Mouse (Mus musculus): ENCODE measurements at regions not wholly inside any gene's neighbourhood (a gene's known extent, or its start where the extent isn't known, plus 50 kb on each side); places are given as distances from the start of the nearest gene placed in this dataset.

DNA sequence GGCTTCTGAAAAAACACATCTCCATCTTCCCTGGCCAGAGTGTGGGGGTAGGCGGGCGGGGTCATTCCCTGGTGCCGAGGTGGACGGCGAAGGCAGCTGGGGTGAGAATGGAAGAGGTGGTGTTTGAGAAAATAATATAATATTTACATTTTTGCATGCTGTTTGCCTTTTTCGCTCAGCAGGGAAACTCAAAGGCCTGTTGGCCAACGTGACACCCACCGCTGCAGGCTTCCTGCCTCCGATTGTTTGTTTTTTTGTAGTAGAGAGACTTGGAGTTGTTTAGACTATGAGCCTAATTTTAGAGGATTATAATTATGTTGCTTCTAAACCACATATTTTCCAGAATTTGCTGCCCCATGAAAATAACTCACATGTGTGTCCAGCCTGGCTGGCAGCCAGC lies 147.2 kb upstream of the Irx3 start:
- no peak for ATAC-seq (ENCODE audit: low FRiP score)
- 66% methylated on average over 9 of the region's 9 CpGs for WGBS
- Histone ChIP-seq H3K4me2 (replicated peaks) (no peak overlapping the region), H3K27me3 (peaks cover 7% of the 10 kb centered on the region; the same call in 1 of the 2 replicates), H3K4me1 (peaks cover 12% of the 10 kb centered on the region), H3K27ac (no peak overlapping the region), H3K9me3 (replicated peaks) (no peaks in the 10 kb centered on the region), H3K9ac (no peak overlapping the region), H3K4me3 (no peak overlapping the region), H3K36me3 (no peaks in the 10 kb centered on the region)

DNA sequence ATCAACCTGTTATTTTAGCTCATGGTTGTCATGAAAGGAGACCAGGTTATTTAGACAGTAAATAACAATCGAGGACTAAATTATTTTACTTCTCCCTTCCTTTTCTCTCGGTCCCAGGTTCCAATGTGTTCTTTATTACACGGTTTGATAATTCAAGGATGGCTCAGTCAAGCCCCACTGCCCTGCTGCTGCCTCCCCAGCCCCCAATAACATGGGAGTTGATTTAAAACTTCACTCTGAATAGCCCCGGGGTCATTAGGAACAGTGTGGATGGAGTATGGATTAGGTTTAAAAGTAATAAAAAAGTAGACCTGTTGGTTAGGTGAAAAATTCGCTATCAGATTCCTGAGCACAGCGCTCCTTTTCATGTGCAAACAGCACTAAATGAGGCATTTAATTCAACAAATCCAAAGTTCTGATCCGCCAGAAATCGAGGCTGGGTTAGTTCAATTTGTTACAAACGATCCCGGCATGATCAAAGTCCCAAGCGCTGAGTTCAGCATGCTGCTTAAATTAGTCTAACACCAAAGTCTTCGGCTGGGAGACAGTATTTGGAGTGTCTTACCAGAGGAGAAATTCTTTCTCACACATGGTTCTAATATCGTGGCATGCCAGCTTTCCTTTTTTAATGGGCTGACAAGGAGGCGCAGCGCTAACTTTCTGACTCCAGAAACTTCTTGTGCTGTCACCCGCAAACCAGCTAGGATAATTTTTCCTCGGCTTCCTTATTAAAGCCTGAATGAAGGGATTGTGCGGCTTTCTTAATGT lies 146.5 kb upstream of the Irx3 start:
- Histone ChIP-seq H3K27ac (no peak overlapping the region), H3K4me3 (no peak overlapping the region), H3K36me3 (no peaks in the 10 kb centered on the region), H3K9me3 (replicated peaks) (no peaks in the 10 kb centered on the region), H3K4me1 (peaks cover 14% of the 10 kb centered on the region), H3K9ac (no peak overlapping the region), H3K27me3 (peaks cover 10% of the 10 kb centered on the region; the same call in 1 of the 2 replicates), H3K4me2 (replicated peaks) (no peak overlapping the region)
- 65% methylated on average over 18 of the region's 18 CpGs for WGBS
- ATAC-seq (ENCODE audit: low FRiP score), result no peak

DNA sequence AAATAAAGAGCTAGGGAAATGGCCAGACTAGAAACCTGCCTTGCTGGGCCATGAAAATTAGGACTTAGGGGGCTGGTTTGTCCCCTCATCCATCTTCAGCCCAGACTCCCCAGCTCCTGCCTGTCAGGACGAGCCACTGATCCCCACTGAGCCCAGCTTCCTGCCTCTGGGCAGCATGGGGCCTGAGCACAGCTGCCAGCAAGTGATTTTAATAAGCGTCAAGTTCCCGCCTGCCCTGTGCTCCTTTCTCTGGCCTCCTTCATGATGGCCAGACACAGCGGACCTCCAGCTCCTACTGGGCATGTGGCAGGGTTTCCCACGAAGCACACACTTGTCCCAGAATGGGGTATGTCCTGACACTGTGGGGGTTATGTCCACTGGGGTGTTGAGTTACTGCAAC lies 139.1 kb upstream of the Irx3 start:
- Histone ChIP-seq H3K9ac (no peak overlapping the region), H3K4me3 (no peak overlapping the region), H3K27me3 (peaks cover 9% of the 10 kb centered on the region; the same call in 1 of the 2 replicates), H3K4me1 (peaks cover 13% of the 10 kb centered on the region), H3K27ac (no peak overlapping the region), H3K4me2 (replicated peaks) (no peak overlapping the region), H3K9me3 (replicated peaks) (no peaks in the 10 kb centered on the region), H3K36me3 (no peaks in the 10 kb centered on the region)
- ATAC-seq (ENCODE audit: low FRiP score), result no peak
- 10% methylated on average over 5 of the region's 5 CpGs for WGBS

DNA sequence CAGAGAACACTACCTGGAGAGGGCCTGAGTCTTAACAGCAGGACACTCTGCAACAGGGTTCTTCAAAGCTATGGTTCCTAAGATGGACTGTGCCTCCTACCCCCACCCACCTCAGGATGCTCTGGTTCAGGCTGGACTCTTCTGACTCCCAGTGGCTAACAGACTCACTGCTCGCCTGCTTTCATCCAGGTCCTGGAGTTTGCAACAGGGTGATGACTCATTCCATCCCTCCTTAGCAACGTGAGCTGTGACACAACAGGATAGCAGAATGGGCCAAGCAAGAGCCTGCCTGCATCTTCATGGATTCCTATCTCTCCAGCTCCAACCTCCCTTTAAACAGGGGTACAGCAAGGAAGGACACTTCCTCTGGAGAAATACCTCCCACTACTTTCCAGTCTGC lies 135.4 kb upstream of the Irx3 start:
- Histone ChIP-seq H3K36me3 (no peaks in the 10 kb centered on the region), H3K4me3 (no peak overlapping the region), H3K9ac (no peak overlapping the region), H3K4me1 (peaks cover 5% of the 10 kb centered on the region), H3K27ac (no peak overlapping the region), H3K27me3 (no peaks in the 10 kb centered on the region), H3K9me3 (replicated peaks) (no peaks in the 10 kb centered on the region), H3K4me2 (replicated peaks) (no peak overlapping the region)
- no peak for ATAC-seq (ENCODE audit: low FRiP score)
- 66% methylated on average over 2 of the region's 2 CpGs for WGBS

DNA sequence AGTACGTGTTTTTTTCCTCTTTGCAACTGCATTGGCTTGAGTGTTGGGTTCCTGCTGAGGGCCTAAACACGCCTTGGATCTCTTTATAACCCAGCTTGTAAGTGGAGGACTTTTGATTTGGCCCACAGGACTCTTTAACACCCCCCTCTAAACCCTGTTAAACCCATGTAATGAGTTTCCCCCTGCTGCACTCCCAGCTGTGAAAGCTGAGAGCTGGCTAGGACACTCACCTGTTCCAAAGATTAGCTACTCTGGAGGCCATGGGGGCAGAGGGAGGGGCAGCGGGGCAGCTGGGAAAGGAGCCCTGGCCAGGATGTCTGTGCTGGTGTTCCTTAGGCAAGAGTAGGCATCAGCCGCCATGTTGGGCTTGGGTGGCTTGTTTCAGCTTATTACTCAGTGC lies 128.7 kb upstream of the Irx3 start:
- no peak overlapping the region for H3K27ac ChIP-seq
- no peak for ATAC-seq (ENCODE audit: low FRiP score)
- no peaks in the 10 kb centered on the region for H3K9me3 ChIP-seq (replicated peaks)
- WGBS, result 77% methylated on average over 4 of the region's 4 CpGs
- H3K4me2 ChIP-seq (replicated peaks), result no peak overlapping the region
- no peaks in the 10 kb centered on the region for H3K36me3 ChIP-seq
- peaks cover 4% of the 10 kb centered on the region; the same call in 1 of the 2 replicates for H3K4me1 ChIP-seq
- no peak overlapping the region for H3K9ac ChIP-seq
- no peaks in the 10 kb centered on the region for H3K27me3 ChIP-seq
- no peak overlapping the region for H3K4me3 ChIP-seq

DNA sequence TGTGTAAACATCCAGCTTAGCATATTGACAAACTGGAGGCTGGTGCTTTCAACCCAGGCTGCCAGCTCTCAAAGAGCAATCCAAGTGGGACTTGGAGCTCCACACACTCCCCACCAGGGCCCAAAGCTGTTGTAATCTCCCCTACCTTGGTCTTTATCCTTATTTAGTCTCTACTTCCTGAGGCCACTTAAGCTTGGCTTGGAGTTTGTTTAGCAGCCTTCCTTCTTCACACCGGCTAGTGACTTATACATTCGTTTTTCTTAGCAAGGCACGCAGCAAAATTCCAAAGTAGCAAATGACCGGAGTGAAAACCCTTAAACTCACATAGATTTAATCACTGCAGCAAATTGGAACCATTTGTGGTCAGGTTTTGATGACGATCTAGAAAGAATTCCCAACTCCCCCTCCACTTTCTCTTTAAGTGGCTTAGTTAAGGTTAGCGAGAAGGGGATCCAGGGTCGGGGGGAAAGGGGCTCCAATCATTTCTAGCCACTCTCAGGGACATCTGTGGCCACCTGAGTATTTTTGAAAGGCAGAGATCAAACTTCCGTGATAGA lies 124.2 kb upstream of the Irx3 start:
- WGBS, result 71% methylated on average over 8 of the region's 8 CpGs
- ATAC-seq (ENCODE audit: low FRiP score), result no peak
- Histone ChIP-seq H3K4me3 (no peak overlapping the region), H3K4me2 (replicated peaks) (no peak overlapping the region), H3K4me1 (peaks cover 4% of the 10 kb centered on the region; the same call in 1 of the 2 replicates), H3K36me3 (no peaks in the 10 kb centered on the region), H3K9me3 (replicated peaks) (no peaks in the 10 kb centered on the region), H3K27me3 (no peaks in the 10 kb centered on the region), H3K9ac (no peak overlapping the region), H3K27ac (no peak overlapping the region)

DNA sequence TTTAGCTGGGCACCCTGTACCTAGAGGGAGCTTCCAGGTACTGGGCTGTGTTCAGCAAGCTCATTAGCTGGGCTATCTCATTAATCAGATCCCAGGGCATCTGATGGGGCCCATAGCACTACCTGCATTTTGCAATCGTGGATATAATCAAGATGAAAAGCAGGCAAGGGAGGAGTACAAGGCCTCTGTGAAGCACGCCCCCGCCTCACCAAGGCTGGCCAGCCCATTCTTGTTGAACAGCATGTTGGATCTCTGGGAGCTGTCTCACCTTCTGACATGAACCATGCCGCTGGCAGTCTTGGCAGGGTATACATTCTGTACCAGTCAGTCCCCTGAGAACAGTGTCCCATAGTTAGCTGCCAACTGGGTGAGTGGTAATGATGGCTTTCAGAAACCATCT lies 122.3 kb upstream of the Irx3 start:
- Histone ChIP-seq H3K36me3 (no peaks in the 10 kb centered on the region), H3K4me2 (replicated peaks) (no peak overlapping the region), H3K4me3 (no peak overlapping the region), H3K4me1 (peaks cover 4% of the 10 kb centered on the region; the same call in 1 of the 2 replicates), H3K27ac (no peak overlapping the region), H3K27me3 (no peaks in the 10 kb centered on the region), H3K9ac (no peak overlapping the region), H3K9me3 (replicated peaks) (no peaks in the 10 kb centered on the region)
- no peak for ATAC-seq (ENCODE audit: low FRiP score)
- WGBS, result 93% methylated on average over 4 of the region's 4 CpGs

DNA sequence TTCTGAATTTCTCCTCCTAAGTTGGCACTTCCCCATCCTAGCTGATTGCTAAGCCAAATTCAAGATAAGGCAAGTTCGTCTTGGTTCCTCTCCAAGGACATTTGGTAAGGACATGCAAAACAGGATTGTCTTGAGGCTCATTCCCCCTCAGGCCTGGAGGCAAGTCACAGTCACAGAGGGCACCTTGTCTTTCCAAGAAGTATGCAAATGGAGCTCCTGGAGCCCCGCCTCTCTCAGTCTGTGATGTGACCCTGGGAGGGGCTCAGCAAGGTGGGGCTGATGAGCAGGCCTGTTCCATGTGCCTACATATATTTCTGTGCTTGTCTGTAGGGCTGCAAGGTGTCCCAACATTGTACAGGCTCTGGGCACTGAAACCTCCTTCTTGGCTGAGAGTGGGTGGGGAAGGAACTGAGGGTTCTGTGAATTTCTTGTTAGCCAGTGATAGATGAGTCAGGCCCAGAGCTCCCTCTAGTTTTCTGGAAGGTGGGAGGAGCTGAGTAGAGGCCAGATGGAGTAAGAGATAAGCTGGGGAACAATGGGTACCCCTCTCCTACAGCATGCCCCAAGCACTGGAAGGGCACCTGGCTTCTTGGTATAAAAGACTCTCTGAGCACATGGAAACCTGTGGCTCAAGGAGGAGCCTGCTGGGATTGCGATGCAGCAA lies 120.5 kb upstream of the Irx3 start:
- H3K9ac ChIP-seq, result no peak overlapping the region
- H3K27ac ChIP-seq, result no peak overlapping the region
- no peaks in the 10 kb centered on the region for H3K9me3 ChIP-seq (replicated peaks)
- ATAC-seq (ENCODE audit: low FRiP score), result no peak
- no peaks in the 10 kb centered on the region for H3K36me3 ChIP-seq
- 86% methylated on average over 3 of the region's 3 CpGs for WGBS
- no peaks in the 10 kb centered on the region for H3K4me1 ChIP-seq
- no peaks in the 10 kb centered on the region for H3K27me3 ChIP-seq
- no peak overlapping the region for H3K4me2 ChIP-seq (replicated peaks)
- no peak overlapping the region for H3K4me3 ChIP-seq

DNA sequence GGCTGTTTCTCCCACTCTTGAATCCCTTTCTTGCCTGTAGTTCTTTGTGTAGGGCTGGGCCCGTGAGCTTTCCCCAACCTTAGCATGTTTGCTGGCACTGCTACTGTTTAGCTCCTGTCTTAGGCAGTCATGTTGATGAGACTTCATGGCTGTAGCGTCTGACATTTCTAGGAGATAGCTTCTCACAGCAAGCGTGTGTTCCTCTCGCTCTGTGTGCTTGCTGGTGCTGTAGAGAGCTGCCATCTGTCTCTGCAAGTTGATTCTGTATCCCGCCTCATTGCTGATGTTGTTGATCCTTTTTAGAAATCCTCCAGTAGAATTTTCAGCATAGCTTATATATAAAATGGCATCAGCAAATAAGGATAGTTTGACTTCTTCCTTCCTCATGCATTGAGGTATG lies 116.0 kb upstream of the Irx3 start:
- whole genome bisulfite sequencing, result 89% methylated on average over 5 of the region's 5 CpGs
- H3K9ac ChIP-seq, result no peak overlapping the region
- no peak overlapping the region for H3K4me3 ChIP-seq
- H3K4me2 ChIP-seq (replicated peaks), result no peak overlapping the region
- no peak overlapping the region for H3K27ac ChIP-seq
- no peaks in the 10 kb centered on the region for H3K4me1 ChIP-seq
- H3K36me3 ChIP-seq, result no peaks in the 10 kb centered on the region
- ATAC-seq (ENCODE audit: low FRiP score), result no peak
- H3K9me3 ChIP-seq (replicated peaks), result no peaks in the 10 kb centered on the region
- H3K27me3 ChIP-seq, result peaks cover 4% of the 10 kb centered on the region; the same call in 1 of the 2 replicates

DNA sequence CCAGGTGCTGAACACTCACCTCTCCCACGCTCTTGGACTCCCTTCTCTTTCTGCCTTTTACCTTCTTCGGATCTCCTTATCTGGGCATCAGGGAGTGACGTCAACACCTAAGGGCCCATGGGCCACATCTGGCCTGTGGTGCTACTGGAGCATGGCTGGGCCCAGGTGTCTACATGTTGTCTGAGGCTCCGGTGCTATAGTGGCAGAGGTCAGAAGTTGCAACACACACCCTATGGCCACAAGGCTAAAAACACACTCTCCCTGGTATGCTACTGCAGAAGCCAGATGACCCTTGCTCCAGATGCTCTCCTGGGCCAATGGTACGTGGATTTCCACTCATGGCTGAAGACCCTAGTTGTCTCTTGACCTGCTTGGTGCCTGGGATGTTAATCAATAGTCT lies 112.1 kb upstream of the Irx3 start:
- H3K27me3 ChIP-seq, result peaks cover 4% of the 10 kb centered on the region; the same call in 1 of the 2 replicates
- no peak overlapping the region for H3K9ac ChIP-seq
- no peaks in the 10 kb centered on the region for H3K36me3 ChIP-seq
- no peak for ATAC-seq (ENCODE audit: low FRiP score)
- no peak overlapping the region for H3K4me3 ChIP-seq
- 88% methylated on average over 5 of the region's 5 CpGs for WGBS
- no peak overlapping the region for H3K4me2 ChIP-seq (replicated peaks)
- peaks cover 9% of the 10 kb centered on the region for H3K4me1 ChIP-seq
- no peak overlapping the region for H3K27ac ChIP-seq
- H3K9me3 ChIP-seq (replicated peaks), result no peaks in the 10 kb centered on the region

DNA sequence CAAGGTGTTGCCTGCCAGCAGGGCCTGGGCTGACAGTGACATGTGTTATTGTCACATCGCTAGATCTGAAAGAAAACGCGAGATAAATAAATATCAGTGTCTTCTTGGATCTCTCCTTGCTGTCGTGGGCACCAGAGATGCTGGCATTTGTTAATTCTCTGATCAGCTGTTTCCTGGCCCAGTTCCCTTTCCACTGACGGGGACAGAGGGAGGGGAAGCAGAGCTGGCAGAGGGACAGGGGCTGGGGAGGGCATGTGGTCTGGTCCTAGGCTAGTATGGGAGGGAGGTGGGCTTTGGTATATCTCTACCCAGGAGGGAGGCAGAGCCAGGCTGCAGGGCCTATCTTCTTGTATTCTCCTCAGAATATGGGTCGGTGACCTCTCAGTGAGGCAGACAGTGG lies 111.3 kb upstream of the Irx3 start:
- H3K4me3 ChIP-seq, result no peak overlapping the region
- no peak overlapping the region for H3K9ac ChIP-seq
- no peak overlapping the region for H3K27ac ChIP-seq
- H3K4me1 ChIP-seq, result peaks cover 12% of the 10 kb centered on the region
- no peaks in the 10 kb centered on the region for H3K9me3 ChIP-seq (replicated peaks)
- ATAC-seq (ENCODE audit: low FRiP score), result no peak
- H3K4me2 ChIP-seq (replicated peaks), result no peak overlapping the region
- peaks cover 7% of the 10 kb centered on the region; the same call in 1 of the 2 replicates for H3K27me3 ChIP-seq
- WGBS, result 84% methylated on average over 6 of the region's 6 CpGs
- no peaks in the 10 kb centered on the region for H3K36me3 ChIP-seq

DNA sequence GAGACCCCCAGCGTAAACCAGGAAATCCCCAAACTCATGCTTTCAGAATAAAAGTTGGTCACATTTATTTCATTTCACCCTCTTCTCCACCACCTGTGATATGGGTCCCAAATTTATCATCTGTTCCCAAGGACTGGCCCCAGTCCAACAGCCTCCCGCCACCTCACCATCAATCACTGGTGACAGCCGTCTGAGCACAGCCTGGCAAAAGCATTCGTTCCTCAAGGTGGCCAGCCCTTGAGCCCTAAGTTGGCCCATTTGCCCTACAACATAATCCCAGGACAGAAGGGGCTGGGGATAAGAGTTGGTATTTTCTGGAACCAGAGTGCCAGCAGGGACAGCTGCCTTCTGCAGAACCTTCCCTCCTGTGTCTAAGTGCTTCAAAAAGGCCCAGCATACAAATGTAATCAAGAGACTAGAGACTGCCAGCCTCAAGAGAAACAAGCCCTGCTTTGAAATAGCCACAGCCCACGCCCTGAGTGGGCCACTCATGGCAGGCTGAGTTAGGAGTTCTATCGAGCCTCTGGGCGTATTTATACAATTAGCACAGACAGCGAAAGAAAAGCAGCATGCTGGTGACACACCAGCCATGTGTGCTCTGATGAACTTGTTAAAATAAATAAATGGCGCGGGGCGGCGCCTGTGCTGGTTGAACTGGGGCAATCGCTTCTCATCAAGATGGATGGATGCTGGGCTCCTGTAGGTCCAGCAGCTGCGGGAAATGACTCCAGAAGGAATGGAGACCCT lies 107.9 kb upstream of the Irx3 start:
- Histone ChIP-seq H3K27ac (no peak overlapping the region), H3K4me2 (replicated peaks) (no peak overlapping the region), H3K9ac (no peak overlapping the region), H3K36me3 (no peaks in the 10 kb centered on the region), H3K4me3 (no peak overlapping the region), H3K9me3 (replicated peaks) (no peaks in the 10 kb centered on the region), H3K4me1 (peaks cover 12% of the 10 kb centered on the region), H3K27me3 (0 out of 2 replicates have a peak, but pooled peaks cover 3% of the 10 kb centered on the region)
- 53% methylated on average over 14 of the region's 14 CpGs for WGBS
- no peak for ATAC-seq (ENCODE audit: low FRiP score)

Measured in hindbrain, embryonic 12.5 days (tissue).